Mouse (Mus musculus) induced T-regulatory cell, adult 2 months (primary cell): ENCODE measurements around the gene Negr1.

Source experiments
- DNase-seq: peaks from one replicate; pipeline ENCODE4 v3.0.0-alpha.2; 2012; ENCODE audit warnings: low read depth

Gene Negr1

DNA sequence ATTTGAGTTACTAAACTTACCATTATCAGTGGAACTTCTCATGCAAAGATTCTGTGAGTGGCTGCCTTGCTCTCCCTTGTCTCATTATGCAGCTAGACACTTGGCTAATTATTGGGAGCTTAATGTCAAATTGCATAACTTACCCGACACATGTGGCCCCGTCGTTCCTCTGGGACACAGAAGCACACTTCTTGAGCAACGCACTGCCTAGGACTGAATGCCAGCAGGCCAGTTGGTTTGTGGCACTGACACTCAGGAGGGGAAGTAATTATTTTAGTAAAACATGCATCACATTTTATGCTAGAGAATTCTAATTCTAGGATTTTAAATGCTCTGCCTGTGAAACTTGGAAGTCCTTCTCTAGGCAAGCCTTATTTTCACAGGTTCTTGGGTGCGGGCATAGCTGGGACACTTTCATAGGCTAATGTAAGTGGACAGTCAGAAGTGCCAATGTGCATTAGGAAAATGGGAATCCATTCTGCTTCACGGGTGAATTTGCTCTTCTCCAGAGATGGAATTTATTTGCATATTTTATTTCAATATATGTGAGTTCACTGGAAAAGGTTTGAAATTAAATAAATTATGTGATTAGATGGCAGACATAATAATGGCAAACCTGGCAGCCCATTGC is 234.6 kb downstream of the Negr1 start:
- DNase-seq, result no peak

DNA sequence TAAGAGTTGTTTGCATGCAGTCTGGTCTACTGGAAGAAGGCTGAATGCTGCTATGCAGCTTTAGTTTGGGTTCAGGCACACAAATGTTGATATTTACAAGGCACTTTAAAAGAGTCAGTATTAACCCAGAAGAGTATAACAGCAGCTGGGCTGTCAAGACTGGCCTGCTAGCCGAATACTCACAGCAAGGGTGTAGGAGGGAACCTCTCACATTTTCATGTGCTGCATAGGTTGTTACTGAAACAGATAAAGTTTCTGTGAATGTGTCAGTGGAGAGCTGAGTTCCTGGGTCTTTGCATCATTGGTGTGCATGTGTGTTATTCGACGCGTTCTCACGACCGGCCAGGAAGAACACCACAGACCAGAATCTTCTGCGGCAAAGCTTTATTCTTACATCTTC is 237.6 kb downstream of the Negr1 start:
- no peak for DNase-seq

DNA sequence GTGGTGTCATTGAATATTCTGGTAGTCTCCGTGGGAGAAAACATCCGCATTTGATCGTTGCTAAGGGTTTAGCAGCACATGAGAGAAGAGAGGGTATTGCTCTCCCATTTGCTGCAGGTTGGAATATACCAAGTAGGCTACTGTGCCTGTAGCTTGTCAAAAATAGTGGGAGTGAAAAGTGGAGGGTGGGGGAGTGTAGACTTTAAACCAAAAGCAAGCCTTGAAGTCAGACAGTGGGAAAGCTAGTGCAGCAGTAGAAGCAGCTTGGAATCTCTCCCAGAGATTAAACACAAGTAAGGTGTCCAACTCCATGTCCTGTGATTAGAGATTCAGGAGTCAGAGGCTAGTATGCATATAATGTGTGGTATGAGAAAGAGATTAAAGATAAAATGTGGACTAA is 248.2 kb downstream of the Negr1 start:
- DNase-seq, result no peak

DNA sequence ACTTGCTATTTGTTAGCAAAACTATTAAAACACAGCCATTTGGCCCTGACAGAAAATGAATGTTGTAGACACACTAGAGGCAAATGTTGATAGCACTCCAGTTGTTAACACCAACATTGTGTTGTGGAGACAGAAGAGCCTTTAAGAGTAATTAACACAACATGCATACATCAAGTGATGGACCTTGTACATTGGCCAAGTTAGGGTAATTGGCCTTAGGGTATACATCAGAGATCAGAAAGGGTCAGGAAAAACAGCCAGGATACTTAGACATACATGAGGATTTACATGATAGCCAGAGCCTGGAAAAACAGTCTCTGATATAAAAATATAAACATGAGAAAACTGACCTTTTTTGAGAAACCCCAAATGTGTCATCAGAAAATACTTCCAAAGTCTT is 255.3 kb downstream of the Negr1 start:
- no peak for DNase-seq

DNA sequence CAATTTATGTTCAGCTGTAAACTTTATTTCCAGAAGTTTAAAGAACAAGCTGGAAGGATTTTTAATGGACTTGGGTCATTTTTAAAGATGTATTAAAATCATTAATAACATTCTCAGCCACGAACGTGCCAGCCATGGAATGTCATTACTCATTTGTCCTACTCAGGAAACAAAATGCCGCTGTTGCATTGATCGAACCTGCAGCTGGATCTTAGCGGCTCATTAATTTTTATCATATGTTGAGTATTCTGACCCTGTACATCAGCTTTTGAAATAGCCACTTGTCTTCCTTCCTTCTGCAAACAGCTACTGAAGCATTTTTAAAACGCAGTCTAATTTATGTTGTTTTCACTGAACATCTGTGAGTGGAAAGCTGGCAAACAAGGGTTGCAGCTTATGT is 255.9 kb downstream of the Negr1 start:
- no peak for DNase-seq

DNA sequence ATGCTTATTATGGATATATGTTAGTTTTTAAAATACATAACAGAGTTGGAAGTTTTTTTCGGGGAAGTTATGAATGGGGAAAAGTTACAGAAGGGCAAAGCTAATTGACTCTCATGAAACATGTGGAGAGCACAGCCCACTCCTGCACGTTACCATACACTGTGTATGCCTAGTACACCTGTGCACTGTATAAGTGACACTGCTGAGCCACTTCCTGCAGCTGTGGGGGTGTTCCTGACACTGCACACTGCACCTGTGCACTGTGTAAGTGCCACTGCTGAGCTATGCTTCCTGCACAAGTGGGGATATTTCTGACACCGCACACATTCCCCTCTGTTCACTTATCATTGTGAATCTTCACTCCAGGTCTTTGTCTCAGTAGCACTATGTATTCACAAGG is 261.4 kb downstream of the Negr1 start:
- no peak for DNase-seq

DNA sequence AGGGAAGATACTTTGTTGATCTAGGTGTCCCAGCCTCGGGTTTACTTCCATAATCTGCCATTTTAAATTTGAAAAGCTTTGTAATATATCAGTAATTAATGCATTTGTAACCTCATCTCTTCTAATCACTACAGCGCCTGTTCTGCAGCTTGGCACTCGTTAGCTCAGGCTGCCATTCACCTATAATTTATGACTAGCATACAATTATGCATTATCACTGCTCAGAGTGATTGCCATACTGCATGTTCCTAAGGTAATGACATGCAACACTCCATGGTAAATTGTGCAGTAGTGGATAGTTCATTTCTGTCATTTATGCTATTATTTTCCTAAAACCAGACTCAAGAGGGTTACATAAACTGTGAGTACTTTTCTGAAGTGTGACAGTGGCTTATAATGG is 272.3 kb downstream of the Negr1 start:
- no peak for DNase-seq

DNA sequence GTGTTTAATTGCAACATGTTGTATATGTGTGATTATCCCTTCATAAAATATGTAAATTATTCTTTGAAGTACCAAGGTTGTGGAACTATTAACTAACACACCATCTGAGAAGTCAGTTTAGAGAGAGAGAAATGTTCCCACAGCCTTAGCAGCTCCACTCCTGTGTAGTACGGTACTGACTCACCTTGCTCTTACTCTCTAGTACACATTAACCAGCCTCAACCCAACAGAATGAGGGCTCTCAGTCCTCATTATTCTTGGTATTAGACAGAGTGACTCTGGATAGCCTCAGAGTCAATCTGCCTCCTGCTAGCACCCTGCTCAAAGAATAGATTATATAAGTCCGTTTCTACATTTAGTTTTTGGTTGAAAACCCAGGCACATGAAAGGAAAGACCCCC is 277.0 kb downstream of the Negr1 start:
- DNase-seq, result no peak

DNA sequence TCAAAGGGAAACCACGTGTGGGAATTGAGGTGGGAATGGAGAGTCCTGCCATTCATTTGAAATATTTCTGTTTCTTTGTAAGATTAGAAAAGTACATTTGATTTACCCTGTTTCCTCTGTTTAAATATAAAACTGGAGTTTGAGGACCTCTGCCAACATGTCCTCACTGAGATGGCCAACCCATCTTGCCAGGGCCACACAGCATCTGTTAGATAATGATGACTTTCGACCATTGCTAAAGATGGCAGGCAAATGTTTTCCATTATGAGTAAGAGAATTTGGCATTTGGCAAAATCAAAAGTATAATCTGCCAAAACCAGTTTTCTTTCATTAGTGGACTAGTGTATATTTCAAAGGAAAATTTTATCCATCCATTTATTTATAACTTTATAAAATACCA is 286.8 kb downstream of the Negr1 start:
- DNase-seq, result no peak

DNA sequence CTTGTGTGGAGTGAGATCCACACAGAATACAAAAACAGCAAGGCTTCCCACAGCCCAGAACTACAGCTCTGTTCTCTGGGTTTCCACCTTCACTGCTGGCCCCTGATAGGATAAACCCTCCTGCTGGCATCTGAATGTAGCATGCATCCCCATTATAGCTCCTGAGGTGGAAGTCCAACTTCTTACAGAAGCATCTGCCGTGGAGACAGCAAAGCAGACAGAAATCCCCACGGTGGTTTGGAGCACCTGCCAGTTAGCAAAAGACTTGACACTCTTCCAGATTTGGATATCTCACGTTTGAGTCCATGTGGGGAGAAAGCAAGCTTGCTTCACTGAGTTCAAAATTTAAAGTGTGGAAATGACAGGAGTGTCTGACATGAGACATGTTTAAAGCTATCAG is 290.3 kb downstream of the Negr1 start:
- no peak for DNase-seq

DNA sequence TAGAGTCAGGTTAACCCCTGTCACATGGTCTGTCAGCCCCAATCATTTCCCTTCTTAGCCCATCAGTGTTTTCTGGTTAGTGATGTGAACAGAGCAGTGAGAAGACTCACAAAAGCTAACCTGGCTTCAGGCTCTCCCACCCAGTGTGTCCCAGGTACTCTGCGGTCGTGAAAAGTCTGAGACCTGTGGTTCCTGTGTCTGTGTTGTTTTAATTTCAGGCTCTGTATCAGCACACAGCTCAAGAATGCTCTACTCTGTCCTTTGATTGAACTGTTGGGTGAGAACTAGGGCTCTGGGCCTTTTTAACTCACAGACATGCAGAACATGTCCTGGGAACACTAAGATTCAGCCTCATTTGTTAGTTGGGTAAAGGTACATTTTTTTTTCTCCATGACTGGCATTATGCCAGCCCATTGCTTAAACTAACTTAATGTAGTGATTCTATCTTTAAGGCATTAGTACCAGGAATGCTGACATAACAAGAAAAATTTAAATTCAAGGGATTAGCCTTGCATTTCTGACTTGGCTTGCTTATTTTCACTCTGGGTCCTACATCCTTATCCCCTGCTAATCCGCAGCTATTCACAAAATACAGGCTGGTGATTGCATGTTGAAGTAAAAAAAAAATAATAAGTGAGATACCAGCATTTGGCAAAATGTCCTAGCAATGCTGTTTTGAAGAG is 308.8 kb downstream of the Negr1 start:
- DNase-seq, result no peak

DNA sequence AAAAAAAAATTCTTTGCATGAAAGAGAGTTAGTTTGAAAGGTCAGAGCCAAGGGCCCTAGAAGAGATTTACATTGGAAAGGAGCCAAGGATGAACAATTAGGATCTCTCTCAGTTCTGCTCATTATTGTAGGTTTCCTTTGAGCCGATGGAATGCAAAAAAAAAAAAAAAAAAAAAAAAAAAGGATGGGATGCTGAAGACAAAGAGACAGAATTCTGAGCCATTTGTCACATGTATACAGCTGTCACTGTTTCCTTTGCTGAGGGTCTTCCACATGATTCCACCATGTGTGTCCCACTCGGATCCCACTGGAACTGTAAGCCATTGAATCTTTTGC is 309.3 kb downstream of the Negr1 start:
- DNase-seq, result no peak

DNA sequence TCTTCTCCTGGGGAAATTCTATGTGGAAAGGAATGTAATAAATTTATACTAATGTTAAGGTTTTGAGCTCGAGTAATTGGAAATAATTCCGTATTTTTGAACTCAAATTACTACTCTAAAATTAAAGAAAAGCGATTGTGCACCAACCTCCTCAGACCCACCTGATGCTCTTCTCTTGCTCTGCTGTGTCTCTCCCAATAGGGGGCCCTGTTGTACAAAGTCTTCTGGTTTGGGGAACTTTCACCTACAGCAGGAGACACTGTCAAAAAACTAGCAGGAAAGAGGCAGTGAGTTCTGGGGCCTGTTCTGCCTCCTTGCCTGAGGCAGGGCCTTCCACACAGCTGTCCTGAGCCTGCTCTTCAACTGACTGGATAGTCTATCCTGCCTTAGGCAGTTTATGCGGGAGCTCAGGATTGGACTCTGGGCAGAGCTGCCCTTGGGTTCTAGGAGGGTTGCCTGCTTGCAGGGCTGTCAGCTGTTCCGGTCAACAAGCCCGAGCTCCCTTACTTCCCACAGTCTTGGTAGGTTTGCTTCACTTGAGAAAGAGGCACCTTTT is 310.1 kb downstream of the Negr1 start:
- no peak for DNase-seq

DNA sequence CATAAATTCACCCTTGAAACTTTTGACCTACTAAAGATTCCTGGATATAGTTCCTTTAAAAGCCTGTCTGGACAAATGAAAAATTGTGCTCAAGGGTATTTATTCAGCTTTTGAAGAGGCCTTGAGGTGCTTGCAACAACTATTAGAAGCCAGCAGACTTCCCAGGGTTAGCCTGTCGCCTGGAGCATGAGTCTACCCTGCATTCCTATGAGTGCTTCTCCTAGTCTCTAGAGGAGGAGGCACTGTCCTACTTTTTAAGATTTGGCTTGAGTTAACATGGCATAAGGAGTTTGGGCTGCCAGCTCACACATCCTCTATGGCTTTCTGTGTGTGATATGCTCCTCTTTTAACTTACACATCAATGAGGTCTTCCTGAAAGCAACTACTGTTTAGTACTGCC is 315.0 kb downstream of the Negr1 start:
- DNase-seq, result no peak

DNA sequence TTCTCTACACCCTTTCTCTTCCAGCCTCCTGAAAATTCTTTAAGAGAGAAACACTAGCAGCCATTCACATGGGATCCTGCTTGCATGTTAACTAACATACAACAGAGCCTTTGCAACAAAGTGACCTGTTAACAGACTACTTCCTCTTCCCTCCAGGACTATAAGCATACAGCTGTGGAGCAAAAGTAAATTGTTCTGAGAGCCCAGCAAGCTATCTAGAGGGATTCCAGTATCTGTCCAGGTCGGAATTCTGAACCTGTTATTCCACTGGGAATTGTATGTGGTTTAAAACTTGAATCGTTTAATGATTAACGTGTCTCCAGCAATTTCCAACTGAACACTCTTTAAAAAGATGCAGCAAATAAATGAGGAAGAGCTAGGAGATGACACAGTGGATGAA is 320.5 kb downstream of the Negr1 start:
- no peak for DNase-seq

DNA sequence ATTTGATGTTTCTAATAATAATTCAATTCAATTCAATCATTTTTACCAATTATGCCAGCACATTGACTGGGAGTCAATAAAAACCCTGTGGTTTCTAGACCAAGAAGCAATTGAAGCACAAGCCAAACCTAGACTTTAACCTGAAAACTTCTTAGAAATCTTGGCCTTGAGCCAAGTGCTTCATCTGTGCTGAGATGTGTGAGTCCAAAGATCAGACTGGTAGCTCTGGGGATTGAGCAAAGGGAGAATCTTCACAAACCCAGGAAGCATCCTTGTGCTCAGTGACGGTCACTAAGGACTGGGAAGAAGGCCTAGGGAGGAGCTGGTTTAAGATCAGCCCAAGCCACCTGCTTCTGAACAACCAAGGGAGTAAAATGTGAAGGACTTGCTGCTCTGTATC is 322.3 kb downstream of the Negr1 start:
- no peak for DNase-seq

DNA sequence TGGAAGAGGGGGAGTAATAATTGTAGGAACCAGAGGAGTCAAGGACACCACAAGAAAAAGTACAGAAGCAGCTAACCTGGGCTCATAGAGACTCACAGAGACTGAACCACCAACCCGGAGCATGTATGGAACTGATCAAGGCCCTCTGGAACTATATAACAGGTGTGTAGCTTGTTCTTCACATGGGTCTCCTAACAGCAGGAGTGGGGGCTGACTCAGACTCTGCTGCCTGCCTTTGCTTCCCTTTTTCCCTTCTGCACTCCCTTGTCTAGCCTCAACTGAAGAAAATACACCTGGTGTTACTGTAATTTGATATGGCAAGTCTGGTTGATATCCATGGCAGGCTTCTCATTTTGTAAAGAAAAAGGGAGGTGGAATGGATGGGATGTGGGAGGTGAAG is 324.1 kb downstream of the Negr1 start:
- DNase-seq, result no peak

DNA sequence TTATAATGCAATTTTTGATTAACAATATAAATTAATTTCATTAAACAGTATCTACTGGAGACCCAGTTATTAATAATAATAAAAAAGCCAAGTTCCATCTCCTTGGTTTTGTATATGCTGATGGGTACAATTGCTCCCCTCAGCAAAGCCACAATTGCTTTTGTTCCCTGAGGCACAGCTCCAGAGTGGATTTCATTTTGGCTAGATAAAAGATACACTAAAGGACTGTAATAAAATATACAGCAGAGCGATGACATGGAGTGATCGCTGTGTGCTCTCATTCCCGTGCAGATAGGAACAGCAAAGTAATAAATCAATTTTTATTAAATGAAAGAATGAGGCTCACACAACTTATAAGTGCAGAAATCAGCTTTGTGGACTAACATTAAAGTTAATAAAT is 325.3 kb downstream of the Negr1 start:
- DNase-seq, result no peak

DNA sequence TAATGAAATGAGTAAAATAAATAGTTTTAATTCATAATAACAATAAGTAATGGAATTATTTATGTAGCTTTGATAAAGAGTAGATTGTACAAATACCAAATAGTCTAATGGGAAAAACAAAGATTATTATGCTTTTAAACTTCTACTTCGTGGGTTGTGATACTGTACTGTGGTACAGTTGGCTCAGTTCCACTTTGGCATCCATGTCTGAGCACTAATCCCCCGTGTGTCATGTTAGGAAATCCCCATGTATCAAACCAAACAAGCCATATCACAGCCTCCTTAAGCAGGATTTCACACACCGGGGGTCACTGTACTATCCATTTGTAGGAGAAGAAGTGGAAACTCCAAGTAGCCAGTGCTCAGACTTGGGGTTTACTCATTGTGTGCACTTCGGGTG is 329.4 kb downstream of the Negr1 start:
- no peak for DNase-seq

DNA sequence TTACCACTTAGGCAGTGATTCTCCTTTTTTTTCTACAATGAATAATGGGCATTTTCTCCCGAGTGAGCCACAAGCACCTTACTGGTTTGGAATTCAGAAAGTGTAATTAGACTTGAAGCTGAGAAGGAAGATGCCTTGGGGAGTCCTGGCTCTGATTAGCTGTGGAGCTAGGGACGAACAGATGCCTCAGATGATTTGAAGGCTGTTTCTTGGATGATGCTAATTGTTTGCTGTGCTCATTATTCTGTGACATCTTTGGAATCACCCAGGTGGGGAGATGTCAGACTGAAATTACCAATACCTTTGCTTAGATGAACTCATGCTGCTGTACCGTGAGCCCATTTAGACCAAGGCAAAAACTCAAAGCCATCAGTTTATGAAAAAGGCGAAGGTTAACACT is 333.7 kb downstream of the Negr1 start:
- DNase-seq, result no peak

DNA sequence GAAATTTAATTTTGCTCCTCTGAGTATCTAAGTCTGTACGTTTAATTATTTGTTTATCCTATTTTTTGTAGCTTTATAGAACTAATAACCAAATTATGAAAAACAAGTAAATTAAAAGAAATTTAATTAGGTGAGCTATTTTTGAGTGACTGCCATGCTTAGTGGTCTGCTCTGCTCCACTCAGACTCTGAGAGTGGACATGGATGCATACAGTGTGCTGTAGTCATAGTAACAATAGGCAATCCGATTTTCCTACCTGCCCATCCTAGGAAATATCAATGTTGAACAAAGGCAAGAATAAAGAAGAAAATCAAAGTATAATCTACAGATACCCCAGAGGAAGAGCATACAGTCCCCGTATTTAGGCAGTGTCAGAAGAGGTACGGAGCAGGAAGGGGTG is 334.5 kb downstream of the Negr1 start:
- no peak for DNase-seq

DNA sequence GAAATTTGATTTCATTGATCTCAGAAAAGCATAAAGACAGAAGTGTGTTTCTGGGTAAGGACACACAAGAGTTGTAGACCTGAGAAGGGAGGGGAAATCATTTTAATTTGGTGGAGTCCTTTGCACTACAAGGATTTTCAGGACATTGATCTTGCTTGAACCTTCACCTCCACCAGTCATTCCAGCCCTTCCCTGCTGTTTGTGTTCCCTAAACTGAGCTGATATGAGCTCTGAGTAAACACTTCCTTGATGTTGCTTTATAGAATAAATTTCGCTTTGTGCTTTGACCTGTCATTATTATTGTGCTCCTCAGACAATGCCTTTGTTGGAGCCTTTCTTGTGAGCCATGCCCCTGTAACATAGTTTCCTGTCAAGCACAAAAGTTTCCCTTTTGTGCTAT is 335.0 kb downstream of the Negr1 start:
- no peak for DNase-seq

DNA sequence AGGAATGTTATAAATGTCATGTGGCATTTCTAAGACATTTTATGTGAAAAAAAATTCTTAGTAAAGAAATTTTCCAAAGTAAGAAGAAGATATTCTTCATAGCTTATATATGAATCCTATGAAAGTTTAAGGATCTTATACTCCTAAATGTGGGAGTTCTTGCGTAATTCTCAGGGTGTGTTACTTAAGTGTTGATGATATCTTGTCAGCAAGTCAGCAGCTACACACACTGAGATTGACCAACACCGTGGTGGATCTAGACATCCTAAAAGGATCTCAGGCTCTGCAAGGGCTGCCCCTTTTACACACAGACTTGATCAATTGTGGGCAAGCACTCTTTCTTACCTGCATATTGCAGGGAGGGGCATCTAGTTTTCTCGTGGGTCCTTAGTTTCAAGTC is 339.5 kb downstream of the Negr1 start:
- no peak for DNase-seq

DNA sequence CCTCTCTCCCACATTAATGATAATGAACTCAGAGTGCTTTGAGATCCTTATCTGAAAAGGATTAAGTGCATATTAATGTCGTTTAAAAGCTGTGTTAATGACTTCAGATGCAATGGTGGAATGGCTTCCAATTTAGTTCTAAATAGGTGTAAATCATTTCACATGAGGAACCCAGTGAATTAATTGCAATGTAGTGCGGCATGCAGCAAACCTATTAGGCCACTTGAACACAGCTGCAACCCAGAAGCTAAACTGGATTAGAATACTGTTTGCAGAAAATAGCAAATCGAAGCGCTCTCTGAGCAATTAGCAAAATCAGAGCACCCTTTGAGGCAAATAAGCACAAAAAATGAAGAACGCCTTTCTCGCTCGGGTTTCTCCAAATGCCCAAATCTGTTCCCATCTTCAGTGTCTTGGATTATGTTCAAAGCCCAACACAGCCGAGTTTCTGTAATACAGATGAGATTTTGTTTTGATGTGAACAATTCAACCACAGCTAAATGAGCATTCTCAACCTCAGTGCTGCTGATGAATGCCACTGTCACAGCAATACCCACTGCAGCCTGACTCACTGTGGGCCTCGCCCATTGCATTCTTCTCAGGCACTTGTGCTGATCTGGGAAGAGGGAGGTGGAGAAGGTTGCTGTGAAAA is 342.5 kb downstream of the Negr1 start:
- DNase-seq, result no peak
